Mouse (Mus musculus): ENCODE results near the gene Fam19a1. TPM values are rescaled to one million over a fixed set of nuclear protein-coding genes. Genes with fewer than 3 reads are reported as not detected.

Fam19a1 gene
- polyA plus RNA-seq, 1 experiment = not detected

DNA sequence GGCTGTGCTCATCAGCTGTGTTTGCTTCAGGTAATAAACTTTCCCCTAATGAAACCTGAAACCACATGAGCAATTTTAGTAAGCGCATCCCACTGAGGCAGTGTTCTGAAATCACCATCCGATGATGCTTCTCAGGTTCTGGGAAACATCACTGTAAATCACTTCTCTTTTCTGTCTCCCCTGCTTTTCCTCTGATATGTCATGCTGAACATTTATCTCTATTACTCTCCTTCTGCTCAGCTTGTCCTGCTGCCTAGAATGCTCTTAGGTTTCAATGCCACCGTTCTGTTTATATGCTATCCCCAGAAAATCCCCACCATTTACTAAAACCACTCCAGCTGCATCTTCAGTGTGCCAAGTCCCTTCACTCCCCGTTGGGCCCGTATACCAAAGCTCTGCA, 386.5 kb downstream of the Fam19a1 start:
- Histone ChIP-seq H3K27ac (ENCODE audit: insufficient read depth, low read length) (no peak overlapping the region), H3K9ac (ENCODE audit: low read depth, poor library complexity, severe bottlenecking) (no peak overlapping the region), H3K27me3 (ENCODE audit: control insufficient read depth, insufficient read depth, low read length, poor library complexity, severe bottlenecking) (no peaks in the 10 kb centered on the region), H3K36me3 (ENCODE audit: control insufficient read depth, insufficient read depth, low read length, poor library complexity, severe bottlenecking) (no peaks in the 10 kb centered on the region), H3K4me3 (ENCODE audit: low read depth, low read length) (no peak overlapping the region), H3K4me1 (ENCODE audit: control insufficient read depth, insufficient read depth, low read length) (no peaks in the 10 kb centered on the region), H3K9me3 (replicated peaks; ENCODE audit: control insufficient read depth, insufficient read depth, low read length, poor library complexity, severe bottlenecking) (no peaks in the 10 kb centered on the region)
- TF ChIP-seq CTCF (IDR thresholded peaks at IDR 0.05; ENCODE audit: low read depth, low read length) (no peak), POLR2A (IDR thresholded peaks at IDR 0.05; ENCODE audit: insufficient read depth, low read length) (no peak), EP300 (IDR thresholded peaks at IDR 0.05; ENCODE audit: insufficient read depth, low read depth, low read length) (no peak)

DNA sequence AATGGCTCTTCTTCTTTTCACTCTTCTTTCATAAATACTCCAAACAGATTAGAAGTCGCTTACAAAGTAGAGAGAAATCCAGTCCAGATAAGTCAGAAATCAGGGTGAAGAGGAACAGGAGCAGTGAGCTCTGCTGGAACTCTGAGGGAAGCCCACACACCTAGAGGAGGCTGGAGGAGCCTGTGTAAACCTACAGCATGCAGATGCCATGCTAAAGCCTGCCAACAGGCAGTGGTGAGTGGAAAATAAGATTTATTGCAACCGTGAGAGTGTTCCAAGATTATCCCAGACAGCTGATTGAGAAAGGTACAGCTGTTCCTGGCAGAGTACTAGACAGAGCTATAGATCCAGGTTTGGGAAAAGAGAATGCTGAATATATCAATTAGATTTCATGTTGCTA, 428.6 kb downstream of the Fam19a1 start:
- H3K36me3 ChIP-seq (ENCODE audit: control insufficient read depth, insufficient read depth, low read length, poor library complexity, severe bottlenecking) = no peaks in the 10 kb centered on the region
- no peak overlapping the region for H3K27ac ChIP-seq (ENCODE audit: insufficient read depth, low read length)
- H3K27me3 ChIP-seq (ENCODE audit: control insufficient read depth, insufficient read depth, low read length, poor library complexity, severe bottlenecking) = no peaks in the 10 kb centered on the region
- no peaks in the 10 kb centered on the region for H3K9me3 ChIP-seq (replicated peaks; ENCODE audit: control insufficient read depth, insufficient read depth, low read length, poor library complexity, severe bottlenecking)
- no peak overlapping the region for H3K9ac ChIP-seq (ENCODE audit: low read depth, poor library complexity, severe bottlenecking)
- no peaks in the 10 kb centered on the region for H3K4me1 ChIP-seq (ENCODE audit: control insufficient read depth, insufficient read depth, low read length)
- TF ChIP-seq POLR2A (IDR thresholded peaks at IDR 0.05; ENCODE audit: insufficient read depth, low read length) (no peak), EP300 (IDR thresholded peaks at IDR 0.05; ENCODE audit: insufficient read depth, low read depth, low read length) (no peak), CTCF (IDR thresholded peaks at IDR 0.05; ENCODE audit: low read depth, low read length) (no peak)
- no peak overlapping the region for H3K4me3 ChIP-seq (ENCODE audit: low read depth, low read length)

DNA sequence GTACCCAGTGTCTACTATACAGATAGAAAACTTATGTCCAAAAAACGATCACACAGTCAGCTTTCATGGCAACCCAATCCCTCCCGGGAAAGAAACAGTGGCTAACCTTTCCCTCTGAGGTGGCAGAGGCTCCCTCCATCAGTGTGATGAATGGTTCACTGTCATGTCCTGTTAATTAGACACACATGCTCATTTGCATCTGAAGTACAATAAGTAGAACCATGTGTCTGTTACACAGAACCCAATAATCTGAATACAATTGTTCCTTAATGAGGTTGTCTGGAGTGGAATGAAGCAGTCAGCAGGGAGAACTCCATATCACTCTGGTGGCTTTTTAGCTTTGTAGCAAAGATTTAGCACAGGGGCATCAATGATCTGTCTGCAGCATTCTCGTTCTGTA, 431.9 kb downstream of the Fam19a1 start:
- Histone ChIP-seq H3K9ac (ENCODE audit: low read depth, poor library complexity, severe bottlenecking) (no peak overlapping the region), H3K9me3 (replicated peaks; ENCODE audit: control insufficient read depth, insufficient read depth, low read length, poor library complexity, severe bottlenecking) (no peaks in the 10 kb centered on the region), H3K36me3 (ENCODE audit: control insufficient read depth, insufficient read depth, low read length, poor library complexity, severe bottlenecking) (no peaks in the 10 kb centered on the region), H3K4me1 (ENCODE audit: control insufficient read depth, insufficient read depth, low read length) (no peaks in the 10 kb centered on the region), H3K27ac (ENCODE audit: insufficient read depth, low read length) (no peak overlapping the region), H3K27me3 (ENCODE audit: control insufficient read depth, insufficient read depth, low read length, poor library complexity, severe bottlenecking) (no peaks in the 10 kb centered on the region), H3K4me3 (ENCODE audit: low read depth, low read length) (no peak overlapping the region)
- TF ChIP-seq CTCF (IDR thresholded peaks at IDR 0.05; ENCODE audit: low read depth, low read length) (no peak), EP300 (IDR thresholded peaks at IDR 0.05; ENCODE audit: insufficient read depth, low read depth, low read length) (no peak), POLR2A (IDR thresholded peaks at IDR 0.05; ENCODE audit: insufficient read depth, low read length) (no peak)

DNA sequence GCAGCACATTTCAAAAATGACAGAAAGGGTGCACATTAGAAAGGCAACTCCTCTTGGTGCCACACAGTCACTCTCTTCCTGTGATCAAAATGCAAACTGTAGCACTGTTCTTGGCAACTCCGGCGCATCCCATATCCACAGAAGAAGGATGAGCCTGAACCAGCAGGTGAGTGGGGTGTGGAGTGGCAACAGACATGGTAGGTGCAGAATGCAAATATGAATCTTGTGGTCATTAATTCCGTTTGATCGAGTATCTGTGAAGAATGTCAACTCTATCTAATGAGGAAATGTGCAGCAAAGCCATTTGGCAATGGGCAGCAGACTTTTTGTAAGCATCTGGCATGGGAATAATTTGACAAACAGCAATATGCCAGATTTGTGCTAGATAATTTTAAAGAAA, 437.5 kb downstream of the Fam19a1 start:
- no peaks in the 10 kb centered on the region for H3K36me3 ChIP-seq (ENCODE audit: control insufficient read depth, insufficient read depth, low read length, poor library complexity, severe bottlenecking)
- H3K4me3 ChIP-seq (ENCODE audit: low read depth, low read length) = no peak overlapping the region
- H3K9ac ChIP-seq (ENCODE audit: low read depth, poor library complexity, severe bottlenecking) = no peak overlapping the region
- no peaks in the 10 kb centered on the region for H3K27me3 ChIP-seq (ENCODE audit: control insufficient read depth, insufficient read depth, low read length, poor library complexity, severe bottlenecking)
- no peak for TF ChIP-seq EP300 (IDR thresholded peaks at IDR 0.05; ENCODE audit: insufficient read depth, low read depth, low read length)
- no peak for TF ChIP-seq CTCF (IDR thresholded peaks at IDR 0.05; ENCODE audit: low read depth, low read length)
- TF ChIP-seq POLR2A (IDR thresholded peaks at IDR 0.05; ENCODE audit: insufficient read depth, low read length) = no peak
- no peaks in the 10 kb centered on the region for H3K9me3 ChIP-seq (replicated peaks; ENCODE audit: control insufficient read depth, insufficient read depth, low read length, poor library complexity, severe bottlenecking)
- H3K4me1 ChIP-seq (ENCODE audit: control insufficient read depth, insufficient read depth, low read length) = peaks cover 1% of the 10 kb centered on the region
- H3K27ac ChIP-seq (ENCODE audit: insufficient read depth, low read length) = no peak overlapping the region

DNA sequence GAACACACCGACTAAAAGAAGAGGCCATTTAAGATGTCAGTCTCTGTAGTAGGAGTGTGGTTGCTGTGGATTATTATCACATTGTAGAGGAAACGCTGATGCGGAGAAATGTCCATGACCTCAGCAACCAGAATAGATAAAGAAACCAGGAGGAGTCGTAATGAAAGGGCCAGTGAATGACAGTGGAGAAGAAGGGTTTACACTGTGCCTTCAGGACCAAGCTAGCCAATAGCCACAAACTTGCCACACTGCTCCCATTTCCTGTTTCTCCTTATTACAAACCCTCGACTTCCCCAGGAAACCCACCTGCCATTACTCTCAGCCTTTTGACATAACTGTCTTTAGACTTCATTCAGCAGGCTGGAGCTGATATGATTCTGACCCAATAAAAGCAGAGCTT, 465.7 kb downstream of the Fam19a1 start:
- TF ChIP-seq CTCF (IDR thresholded peaks at IDR 0.05; ENCODE audit: low read depth, low read length) (no peak), EP300 (IDR thresholded peaks at IDR 0.05; ENCODE audit: insufficient read depth, low read depth, low read length) (no peak), POLR2A (IDR thresholded peaks at IDR 0.05; ENCODE audit: insufficient read depth, low read length) (no peak)
- Histone ChIP-seq H3K27me3 (ENCODE audit: control insufficient read depth, insufficient read depth, low read length, poor library complexity, severe bottlenecking) (no peaks in the 10 kb centered on the region), H3K9me3 (replicated peaks; ENCODE audit: control insufficient read depth, insufficient read depth, low read length, poor library complexity, severe bottlenecking) (no peaks in the 10 kb centered on the region), H3K9ac (ENCODE audit: low read depth, poor library complexity, severe bottlenecking) (no peak overlapping the region), H3K4me1 (ENCODE audit: control insufficient read depth, insufficient read depth, low read length) (no peaks in the 10 kb centered on the region), H3K36me3 (ENCODE audit: control insufficient read depth, insufficient read depth, low read length, poor library complexity, severe bottlenecking) (no peaks in the 10 kb centered on the region), H3K4me3 (ENCODE audit: low read depth, low read length) (no peak overlapping the region), H3K27ac (ENCODE audit: insufficient read depth, low read length) (no peak overlapping the region)

DNA sequence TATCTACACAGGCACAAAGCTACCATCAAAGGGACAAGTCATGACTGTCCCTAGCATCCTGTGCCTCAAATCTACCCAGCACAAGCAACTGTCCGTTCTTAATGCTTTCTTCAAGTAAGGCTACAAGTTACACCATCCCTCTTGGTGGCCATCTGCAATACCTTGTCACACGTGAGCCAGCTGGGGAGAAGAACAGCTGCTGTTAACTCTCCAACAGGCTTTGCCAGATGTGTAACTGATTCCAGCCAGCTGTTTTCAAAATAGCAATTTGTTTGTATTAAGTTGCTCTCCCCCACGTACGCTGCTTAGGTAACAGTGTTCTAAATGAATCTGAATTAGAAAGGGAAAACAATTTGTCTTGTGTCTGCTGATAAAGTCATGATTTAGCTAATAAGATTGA, 467.8 kb downstream of the Fam19a1 start:
- Histone ChIP-seq H3K27ac (ENCODE audit: insufficient read depth, low read length) (no peak overlapping the region), H3K27me3 (ENCODE audit: control insufficient read depth, insufficient read depth, low read length, poor library complexity, severe bottlenecking) (no peaks in the 10 kb centered on the region), H3K4me1 (ENCODE audit: control insufficient read depth, insufficient read depth, low read length) (no peaks in the 10 kb centered on the region), H3K9me3 (replicated peaks; ENCODE audit: control insufficient read depth, insufficient read depth, low read length, poor library complexity, severe bottlenecking) (no peaks in the 10 kb centered on the region), H3K4me3 (ENCODE audit: low read depth, low read length) (no peak overlapping the region), H3K9ac (ENCODE audit: low read depth, poor library complexity, severe bottlenecking) (no peak overlapping the region), H3K36me3 (ENCODE audit: control insufficient read depth, insufficient read depth, low read length, poor library complexity, severe bottlenecking) (no peaks in the 10 kb centered on the region)
- TF ChIP-seq POLR2A (IDR thresholded peaks at IDR 0.05; ENCODE audit: insufficient read depth, low read length) (no peak), CTCF (IDR thresholded peaks at IDR 0.05; ENCODE audit: low read depth, low read length) (no peak), EP300 (IDR thresholded peaks at IDR 0.05; ENCODE audit: insufficient read depth, low read depth, low read length) (no peak)

Measured in ES-Bruce4 (cell line).